Mouse (Mus musculus) lung, adult 2 months (tissue): ENCODE measurements around the gene Nckap1l. TPM values are rescaled to one million over a fixed set of nuclear protein-coding genes. Genes with fewer than 3 reads are reported as not detected.
A peak's percentile ranks its signal among the peaks of the same experiment; 100 is the strongest.

ENCODE experiments used
- DNase-seq: peaks from one replicate; pipeline ENCODE4 v3.0.0; 2022
- H3K4me1 ChIP-seq: fragments of 200-500 bp; 2 replicates; pipeline ENCODE4 v1.6.1; 2011; ENCODE audit warnings: low read length; ENCODE audit not compliant: control insufficient read depth, insufficient read depth
- H3K4me3 ChIP-seq: fragments of 200-500 bp; replicated peaks from 2 replicates; pipeline ENCODE3; 2011; ENCODE audit warnings: low read depth, mild to moderate bottlenecking, control low read depth, low read length; ENCODE audit errors: extremely low read depth
- CTCF ChIP-seq: fragments of 200-500 bp; IDR thresholded peaks from 2 replicates; pipeline ENCODE4 v1.5.1; 2011; ENCODE audit warnings: mild to moderate bottlenecking, low read length, control low read depth; ENCODE audit not compliant: insufficient read depth
- POLR2A ChIP-seq: fragments of 200-500 bp; IDR thresholded peaks from 2 replicates; pipeline ENCODE4 v1.6.1; 2011; ENCODE audit warnings: low read depth, mild to moderate bottlenecking, control low read depth, low read length, borderline replicate concordance; ENCODE audit errors: extremely low read depth
- WGBS: fragments of 180-500 bp; shearing (Covaris S2); methylation state at CpG from one replicate; pipeline ENCODE4 v1.1.7; 2018; 5-methylcytosine and 5-hydroxymethylcytosine counted together
- polyA plus RNA-seq: library from polyadenylated mRNA; depleted of rRNA; stranded (reverse); fragments of >200 nt; gene quantifications from 2 replicates; pipeline ENCODE4 v1.2.3, GENCODE M21; 2012

Gene Nckap1l
- polyA plus RNA-seq, 1 experiment = 18.3 TPM

DNA sequence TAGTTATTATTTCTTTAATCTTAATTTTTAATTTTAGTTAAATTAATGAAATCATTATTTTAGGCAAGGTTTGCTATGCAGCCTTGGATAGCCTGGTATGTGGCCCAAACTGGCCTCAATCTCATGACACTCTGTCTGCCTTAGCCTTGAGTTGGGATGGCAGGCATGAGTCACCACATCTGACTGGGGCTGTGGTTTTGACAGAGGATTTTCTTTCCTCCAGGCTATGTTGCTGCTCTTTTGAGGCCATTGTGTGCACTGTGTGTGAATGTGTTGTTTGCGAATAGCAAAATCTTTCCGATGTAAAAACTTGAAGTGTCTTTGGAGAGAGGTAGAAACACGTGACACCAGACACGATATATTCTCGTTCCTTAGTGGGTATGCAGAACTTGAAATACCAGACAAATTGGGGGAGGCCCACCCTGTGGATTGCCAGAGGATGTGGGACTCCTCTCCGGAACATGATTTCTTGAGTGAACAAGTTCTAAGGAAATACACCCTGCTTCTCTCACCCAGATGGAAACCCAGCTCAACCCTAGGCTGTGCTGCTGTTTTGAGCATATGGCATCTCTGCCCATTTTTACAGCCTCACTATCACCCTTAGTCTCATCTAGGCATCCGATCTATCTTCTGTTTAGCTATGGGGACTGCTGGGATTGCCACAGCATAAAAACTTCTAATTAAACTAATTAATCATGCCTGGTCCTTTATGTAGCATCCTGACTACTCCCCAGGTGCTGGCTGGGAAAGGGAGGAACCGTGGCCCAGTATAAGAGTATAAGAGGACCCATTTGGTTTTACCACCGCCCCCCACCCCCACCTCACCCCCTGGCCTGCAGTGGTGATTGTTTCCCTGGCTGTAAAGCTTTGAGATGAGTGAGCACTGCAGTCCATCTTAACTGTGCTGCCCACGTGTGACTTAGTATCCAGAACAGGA is 42.9 kb downstream of the Nckap1l start:
- WGBS = 64% methylated on average over 10 of the region's 10 CpGs
- H3K4me1 ChIP-seq = no peaks in the 10 kb centered on the region
- no peak for DNase-seq
- no peak for TF ChIP-seq CTCF
- TF ChIP-seq POLR2A = no peak
- no peak overlapping the region for H3K4me3 ChIP-seq

DNA sequence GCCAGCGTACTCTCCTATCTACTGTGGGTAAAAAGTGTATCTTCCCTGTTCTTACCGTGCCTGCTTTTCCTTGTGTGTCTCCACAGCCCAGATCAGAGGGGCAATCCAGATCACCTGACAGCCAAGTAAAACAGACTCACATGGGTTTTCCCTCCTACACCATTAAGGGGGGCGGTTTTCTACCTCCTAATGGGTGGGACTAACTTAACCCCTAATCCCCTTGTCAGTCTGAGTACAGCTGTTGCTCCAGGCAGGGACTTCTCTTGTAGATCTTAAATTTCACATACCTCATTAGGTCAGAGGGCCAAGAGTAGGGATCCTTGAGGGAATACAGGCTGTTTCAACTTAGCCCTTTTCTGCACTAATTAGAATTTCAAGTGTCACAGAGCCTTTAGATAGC is 44.6 kb downstream of the Nckap1l start:
- no peak for DNase-seq
- 57% methylated on average over 3 of the region's 3 CpGs for WGBS

DNA sequence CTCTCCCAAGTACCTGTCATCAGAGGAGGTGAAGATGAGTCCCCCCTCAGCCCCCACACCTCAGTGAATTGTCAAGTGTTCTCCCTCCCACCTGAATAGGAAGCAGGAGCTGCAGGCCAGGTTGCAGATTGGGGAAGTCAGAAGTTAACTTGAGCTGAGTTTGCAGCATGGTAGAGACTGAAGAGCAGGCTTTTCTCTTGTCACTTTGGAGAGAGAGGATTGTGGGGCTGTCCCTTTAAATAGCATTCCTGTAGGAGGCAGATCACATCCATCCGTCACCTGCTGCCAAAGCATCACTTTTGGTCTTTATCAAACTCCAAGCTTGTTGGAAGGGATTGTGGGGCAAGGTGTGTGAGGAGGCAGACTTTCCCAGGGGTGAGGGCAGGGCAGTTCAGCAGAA is 47.1 kb downstream of the Nckap1l start:
- Histone ChIP-seq H3K4me1 (no peaks in the 10 kb centered on the region; the same call in 1 of the 2 replicates), H3K4me3 (no peak overlapping the region)
- TF ChIP-seq CTCF = no peak
- no peak for TF ChIP-seq POLR2A
- 82% methylated on average over 1 of the region's 1 CpGs for WGBS
- no peak for DNase-seq

More for the DNA sequence above, 44.6 kb downstream of the Nckap1l start:
- Histone ChIP-seq H3K4me3 (no peak overlapping the region), H3K4me1 (no peaks in the 10 kb centered on the region; the same call in 1 of the 2 replicates)
- no peak for TF ChIP-seq CTCF
- no peak for TF ChIP-seq POLR2A

DNA sequence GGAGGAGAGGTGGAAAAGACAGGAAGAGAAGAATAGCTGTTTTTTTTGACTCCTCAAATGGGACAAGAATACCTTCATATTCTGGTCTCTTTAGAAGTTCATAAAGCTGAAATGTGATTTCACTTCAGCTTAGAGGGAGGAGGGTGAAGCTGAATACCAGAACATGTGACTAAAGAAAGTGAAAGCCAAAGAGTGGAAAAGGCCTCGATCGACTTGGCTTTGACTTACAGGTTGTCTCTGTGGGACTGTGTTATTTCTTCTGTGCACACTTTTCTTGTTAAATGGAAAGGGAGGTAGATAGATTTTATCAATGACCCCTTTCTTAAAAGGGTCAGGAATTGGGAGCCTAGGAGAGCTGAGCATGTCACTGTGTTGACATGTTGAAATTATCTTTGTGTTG is 47.6 kb downstream of the Nckap1l start:
- DNase-seq = no peak
- H3K4me3 ChIP-seq = no peak overlapping the region
- H3K4me1 ChIP-seq = no peaks in the 10 kb centered on the region; the same call in 1 of the 2 replicates
- 30% methylated on average over 2 of the region's 2 CpGs for WGBS
- no peak for TF ChIP-seq POLR2A
- no peak for TF ChIP-seq CTCF

DNA sequence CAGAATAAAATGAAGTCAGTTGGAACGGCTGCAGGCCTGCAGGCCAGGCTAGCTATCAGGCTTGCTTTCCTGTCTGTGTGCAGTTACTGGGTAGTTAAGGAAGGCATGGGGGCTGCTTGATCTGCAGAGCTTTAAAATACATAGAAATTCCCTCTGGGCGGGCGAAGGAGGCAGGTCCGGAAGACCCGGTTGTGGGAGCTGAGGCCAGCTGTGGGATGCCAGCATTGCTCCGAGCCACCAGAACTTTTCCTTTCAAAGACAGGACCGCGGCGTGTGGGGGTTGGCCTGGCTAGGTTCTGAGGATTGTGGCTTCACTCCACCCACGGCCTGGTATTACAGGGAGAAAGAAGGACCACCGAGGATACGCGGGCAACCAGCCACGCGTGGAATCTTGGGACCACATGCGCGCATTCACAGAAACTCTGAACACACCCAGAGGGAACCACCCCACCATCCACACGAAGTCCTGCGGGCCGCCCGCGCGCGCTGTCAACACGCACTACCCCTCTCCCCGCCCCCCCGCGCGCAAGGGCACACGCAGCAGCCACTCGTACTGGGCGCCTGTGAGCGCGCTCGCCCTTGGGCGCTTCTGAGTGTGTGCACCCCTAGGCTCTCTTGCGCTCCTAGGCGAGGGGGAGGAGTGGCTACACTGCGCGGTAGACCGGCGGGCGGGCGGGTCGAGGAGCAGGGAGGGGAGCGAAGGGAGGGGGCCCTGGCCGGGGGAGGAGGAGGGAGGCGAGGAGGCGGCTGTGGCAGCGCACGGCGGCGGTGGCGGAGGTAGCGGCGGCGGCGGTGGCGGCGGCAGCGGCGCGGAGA is 49.0 kb downstream of the Nckap1l start, which contains the start of gene Pde1b:
Gene Pde1b (plus strand): TSS at position 600 of the 816 bp plus-strand sequence.
- Histone ChIP-seq H3K4me1 (no peaks in the 10 kb centered on the region; the same call in 1 of the 2 replicates), H3K4me3 (peak within 1 kb of the TSS; percentile 57)
- 3% methylated on average over 60 of the region's 63 CpGs for WGBS
- no peak for TF ChIP-seq CTCF
- TF ChIP-seq POLR2A = no peak
- peak; percentile 29 for DNase-seq

DNA sequence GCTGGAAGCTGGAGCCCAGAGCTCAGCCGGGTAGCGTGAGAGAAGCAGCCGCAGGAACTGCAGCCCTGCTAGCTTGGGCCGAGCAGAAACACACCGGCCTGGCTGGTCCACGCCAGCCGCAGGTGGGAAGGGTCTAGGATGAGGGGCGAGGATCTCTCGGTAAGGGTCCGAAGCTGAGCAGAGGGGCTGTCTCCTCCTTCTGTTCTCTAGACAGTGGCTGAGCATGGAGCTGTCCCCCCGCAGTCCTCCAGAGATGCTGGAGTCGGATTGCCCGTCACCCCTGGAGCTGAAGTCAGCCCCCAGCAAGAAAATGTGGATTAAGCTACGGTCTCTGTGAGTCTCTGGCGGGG is 49.6 kb downstream of the Nckap1l start:
- no peaks in the 10 kb centered on the region; the same call in 1 of the 2 replicates for H3K4me1 ChIP-seq
- peak overlapping the region; percentile 57 for H3K4me3 ChIP-seq
- no peak for TF ChIP-seq POLR2A
- no peak for TF ChIP-seq CTCF
- WGBS = 3% methylated on average over 15 of the region's 15 CpGs
- DNase-seq = peak; percentile 8

DNA sequence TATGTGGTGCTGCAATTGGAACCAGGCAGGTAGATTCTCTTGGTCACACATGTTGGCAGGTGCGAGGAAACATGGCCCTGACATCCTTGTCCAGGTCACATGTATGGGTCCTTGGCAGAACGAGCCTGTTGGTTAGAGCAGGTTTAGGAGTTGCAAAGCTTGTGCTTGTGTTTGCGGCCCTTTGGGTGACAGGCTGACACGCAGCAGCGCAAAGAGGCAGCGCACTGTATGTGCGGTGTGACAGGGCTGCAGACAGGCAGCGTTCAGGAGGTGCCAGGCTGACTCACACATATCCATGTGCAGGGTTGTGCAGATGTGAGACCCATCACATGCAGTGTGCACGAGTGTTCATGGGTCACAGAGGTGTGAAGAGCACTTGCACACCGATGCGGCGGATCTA is 50.1 kb downstream of the Nckap1l start:
- Histone ChIP-seq H3K4me3 (no peak overlapping the region), H3K4me1 (no peaks in the 10 kb centered on the region; the same call in 1 of the 2 replicates)
- 56% methylated on average over 12 of the region's 12 CpGs for WGBS
- no peak for TF ChIP-seq CTCF
- no peak for TF ChIP-seq POLR2A
- DNase-seq = no peak

DNA sequence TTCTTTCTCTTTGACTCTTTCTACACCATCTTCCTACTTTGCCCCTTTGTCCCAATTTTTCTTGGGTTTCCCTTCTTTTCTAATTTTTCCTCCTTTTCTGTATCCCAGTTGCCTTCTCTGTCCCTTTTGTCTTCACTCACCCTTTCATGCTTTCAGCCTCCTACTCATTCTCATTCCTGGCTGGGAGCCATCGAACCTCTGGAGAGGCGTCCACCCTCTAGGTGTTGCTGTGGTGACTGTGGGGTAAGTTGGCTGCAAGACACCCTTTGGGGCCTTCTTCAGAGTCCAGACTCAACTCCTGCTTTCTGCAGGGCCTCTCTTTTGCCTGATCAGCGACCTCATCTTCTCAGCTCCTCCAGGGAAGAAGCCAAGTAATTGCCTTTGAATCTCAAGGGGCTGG is 55.7 kb downstream of the Nckap1l start:
- no peak for DNase-seq
- TF ChIP-seq CTCF = no peak
- TF ChIP-seq POLR2A = no peak
- Histone ChIP-seq H3K4me1 (no peaks in the 10 kb centered on the region), H3K4me3 (no peak overlapping the region)
- WGBS = 47% methylated on average over 3 of the region's 3 CpGs

DNA sequence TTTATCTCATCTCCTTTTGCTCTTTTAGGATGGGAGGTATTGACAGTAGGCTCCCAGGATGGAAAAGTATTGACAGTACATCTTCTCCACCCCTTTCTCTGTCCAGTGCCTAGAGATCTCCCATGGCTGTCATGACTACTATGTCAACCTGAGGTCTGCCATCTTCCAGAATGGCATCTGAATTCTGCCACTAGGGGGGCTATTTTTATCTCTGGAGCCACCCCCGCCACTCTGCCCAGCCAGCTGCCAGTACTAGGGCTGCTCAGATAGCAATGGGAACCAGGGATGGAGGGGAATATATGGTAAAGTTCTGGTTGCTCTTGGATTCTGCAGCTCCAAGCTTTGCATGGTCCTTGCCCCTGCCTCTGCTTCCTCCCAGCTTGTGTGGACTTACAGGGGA is 58.1 kb downstream of the Nckap1l start:
- WGBS = 71% methylated on average over 1 of the region's 1 CpGs
- no peak for DNase-seq
- TF ChIP-seq POLR2A (no peak), CTCF (no peak)
- Histone ChIP-seq H3K4me1 (no peaks in the 10 kb centered on the region), H3K4me3 (no peak overlapping the region)
